Mouse (Mus musculus) megakaryocyte, embryonic 14.5 days (primary cell): Measurements from ENCODE around the gene Cntrob.

Source experiments
- FLI1 ChIP-seq: IDR thresholded peaks from 2 replicates; pipeline ENCODE4 v1.6.1; 2012; ENCODE audit warnings: low read length, inconsistent platforms, mixed read lengths
- GATA1 ChIP-seq: IDR thresholded peaks from 3 replicates; pipeline ENCODE4 v1.6.1; 2012; ENCODE audit warnings: mixed read lengths, low read length, inconsistent platforms, borderline replicate concordance

DNA sequence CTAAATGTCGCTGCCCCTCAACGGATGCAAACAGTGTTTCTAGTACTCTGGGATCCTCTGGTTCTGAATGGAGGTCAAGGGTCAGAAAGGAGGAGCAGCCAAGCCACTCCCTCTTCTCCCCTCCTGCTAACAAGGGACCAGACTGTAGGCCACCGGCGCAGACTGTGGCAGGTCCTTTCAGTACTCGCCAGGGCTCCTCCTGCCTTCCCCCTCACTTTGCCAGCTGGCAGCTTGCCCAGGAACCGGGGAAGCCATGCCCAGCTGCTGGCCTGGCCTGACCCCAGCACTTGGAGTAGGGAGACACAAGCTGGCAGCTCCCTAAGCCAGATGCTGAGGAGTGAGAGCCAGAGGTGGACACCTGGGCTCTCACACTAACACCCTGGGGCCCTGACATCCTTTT, 41.3 kb upstream of the Cntrob start:
- TF ChIP-seq GATA1 (no peak), FLI1 (no peak)
